Mouse (Mus musculus) stomach, postnatal 0 days (tissue): ENCODE measurements around the gene Slc25a19. TPM values are rescaled to one million over a fixed set of nuclear protein-coding genes. Genes with fewer than 3 reads are reported as not detected.

Source experiments
- ATAC-seq: fragments of 200-750 bp; cut with Nextera tagmentation; 2 replicates; pipeline ENCODE4 v1.8.0; 2017; ENCODE audit not compliant: low FRiP score, low TSS enrichment
- DNase-seq: peaks from one replicate; pipeline ENCODE4 v3.0.0-alpha.2; 2016; ENCODE audit warnings: low spot score
- H3K27ac ChIP-seq: fragments of 300-500 bp; sonication (generic); replicated peaks from 2 replicates; pipeline ENCODE4 v1.5.1; 2014; ENCODE audit warnings: mild to moderate bottlenecking, control low read depth
- H3K27me3 ChIP-seq: fragments of 300-500 bp; sonication (generic); 2 replicates; pipeline ENCODE4 v1.6.1; 2014; ENCODE audit warnings: low read length; ENCODE audit not compliant: control insufficient read depth, insufficient read depth
- H3K36me3 ChIP-seq: fragments of 300-500 bp; sonication (generic); 2 replicates; pipeline ENCODE4 v1.6.1; 2014; ENCODE audit warnings: low read length, mixed read lengths; ENCODE audit not compliant: control insufficient read depth, insufficient read depth
- H3K4me1 ChIP-seq: fragments of 300-500 bp; sonication (generic); replicated peaks from 2 replicates; pipeline ENCODE4 v1.6.1; 2014; ENCODE audit warnings: antibody characterized with exemption; ENCODE audit not compliant: control insufficient read depth, insufficient read depth
- H3K4me2 ChIP-seq: fragments of 300-500 bp; sonication (generic); replicated peaks from 2 replicates; pipeline ENCODE4 v1.6.1; 2014; ENCODE audit warnings: low read depth, mild to moderate bottlenecking, control low read depth, moderate library complexity
- H3K4me3 ChIP-seq: fragments of 300-500 bp; sonication (generic); 2 replicates; pipeline ENCODE4 v1.5.1; 2014; ENCODE audit warnings: low read depth, low read length, control low read depth
- H3K9ac ChIP-seq: fragments of 300-500 bp; sonication (generic); 2 replicates; pipeline ENCODE4 v1.6.1; 2014; ENCODE audit warnings: mild to moderate bottlenecking, low read length, control low read depth, mixed read lengths
- H3K9me3 ChIP-seq: fragments of 300-500 bp; sonication (generic); 2 replicates; pipeline ENCODE4 v1.6.1; 2016; ENCODE audit warnings: low read length; ENCODE audit not compliant: control insufficient read depth
- CTCF ChIP-seq: IDR thresholded peaks from 2 replicates; pipeline ENCODE4 v1.5.1; 2016; ENCODE audit warnings: antibody characterized with exemption, low read depth, mild to moderate bottlenecking, moderate library complexity
- EP300 ChIP-seq: optimal IDR thresholded peaks from 2 replicates; pipeline ENCODE3; 2016; ENCODE audit warnings: antibody characterized with exemption
- WGBS: fragments of 180-500 bp; shearing (Covaris S2); extraction: QIAGEN DNeasy Blood & Tissue Kit; methylation state at CpG from one replicate; pipeline ENCODE4 v1.1.7; 2014; 5-methylcytosine and 5-hydroxymethylcytosine counted together
- polyA plus RNA-seq: library from polyadenylated mRNA; unstranded; fragments of >200 nt; fragmentation: Nextera tagmentation; extraction: Ambion mirVana; gene quantifications from 2 replicates; pipeline ENCODE4 v1.2.1, GENCODE M21; 2015

Gene Slc25a19
- polyA plus RNA-seq, 1 experiment from 2014 or later: 14.0 TPM

GRCm38 (mm10) chr11:115618732-115619516 is 9.2 kb downstream of the Slc25a19 start:
- Histone ChIP-seq H3K9me3 (no peaks in the 10 kb centered on the region), H3K27ac (no peak overlapping the region), H3K4me2 (no peak overlapping the region), H3K36me3 (peaks cover 16% of the 10 kb centered on the region), H3K9ac (no peak overlapping the region), H3K27me3 (no peaks in the 10 kb centered on the region), H3K4me1 (no peaks in the 10 kb centered on the region), H3K4me3 (no peak overlapping the region)
- TF ChIP-seq EP300: no peak
- no peak for TF ChIP-seq CTCF
- DNase-seq (no peak), ATAC-seq (no peak)
- WGBS: 82% methylated on average over 16 of the region's 16 CpGs

- Histone ChIP-seq H3K27me3 (no peaks in the 10 kb centered on the region), H3K4me3 (no peak overlapping the region), H3K36me3 (peaks cover 16% of the 10 kb centered on the region), H3K9me3 (no peaks in the 10 kb centered on the region), H3K4me2 (no peak overlapping the region), H3K4me1 (no peaks in the 10 kb centered on the region), H3K9ac (no peak overlapping the region), H3K27ac (no peak overlapping the region)
- no peak for ATAC-seq
- 83% methylated on average over 2 of the region's 2 CpGs for WGBS
- DNase-seq: no peak
- TF ChIP-seq EP300: no peak
- TF ChIP-seq CTCF: no peak
Observed at GRCm38 (mm10) chr11:115618001-115618400, 10.1 kb downstream of the Slc25a19 start.

- no peak for TF ChIP-seq CTCF
- TF ChIP-seq EP300: no peak
- no peak overlapping the region for H3K4me2 ChIP-seq
- no peaks in the 10 kb centered on the region for H3K27me3 ChIP-seq
- no peak overlapping the region for H3K4me3 ChIP-seq
- no peak overlapping the region for H3K27ac ChIP-seq
- H3K4me1 ChIP-seq: peaks cover under 1% of the 10 kb centered on the region; the same call in 1 of the 2 replicates
- H3K9me3 ChIP-seq: no peaks in the 10 kb centered on the region
- no peak for ATAC-seq
- H3K9ac ChIP-seq: no peak overlapping the region
- peaks cover 13% of the 10 kb centered on the region for H3K36me3 ChIP-seq
- DNase-seq: no peak
- WGBS: 81% methylated on average over 6 of the region's 6 CpGs
Observed at GRCm38 (mm10) chr11:115616893-115617292, 11.2 kb downstream of the Slc25a19 start.

- TF ChIP-seq EP300 (no peak), CTCF (no peak)
- Histone ChIP-seq H3K27ac (no peak overlapping the region), H3K4me2 (no peak overlapping the region), H3K4me1 (peaks cover 5% of the 10 kb centered on the region; the same call in 1 of the 2 replicates), H3K4me3 (no peak overlapping the region), H3K36me3 (peaks cover 10% of the 10 kb centered on the region), H3K27me3 (no peaks in the 10 kb centered on the region), H3K9me3 (no peaks in the 10 kb centered on the region), H3K9ac (no peak overlapping the region)
- no peak for ATAC-seq
- no peak for DNase-seq
- 87% methylated on average over 7 of the region's 7 CpGs for WGBS
Observed at GRCm38 (mm10) chr11:115616371-115616770, 11.7 kb downstream of the Slc25a19 start.

GRCm38 (mm10) chr11:115615875-115616274 is 12.2 kb downstream of the Slc25a19 start:
- Histone ChIP-seq H3K27ac (peak overlapping the region; percentile 58), H3K36me3 (peaks cover 9% of the 10 kb centered on the region), H3K4me1 (peaks cover 5% of the 10 kb centered on the region; the same call in 1 of the 2 replicates), H3K27me3 (no peaks in the 10 kb centered on the region), H3K4me3 (no peak overlapping the region), H3K4me2 (no peak overlapping the region), H3K9me3 (no peaks in the 10 kb centered on the region), H3K9ac (peak overlapping the region; percentile 18; the same call in 1 of the 2 replicates)
- TF ChIP-seq EP300 (no peak), CTCF (no peak)
- no peak for ATAC-seq
- DNase-seq: no peak
- 85% methylated on average over 6 of the region's 6 CpGs for WGBS
